Mouse (Mus musculus): ENCODE measurements at regions not wholly inside any gene's neighbourhood (a gene's known extent, or its start where the extent isn't known, plus 50 kb on each side); places are given as distances from the start of the nearest gene placed in this dataset.
A peak's percentile ranks its signal among the peaks of the same experiment; 100 is the strongest.

- no peak for DNase-seq
These were observed 54.0 kb upstream of the Vmn2r7 start for GRCm38 (mm10) chr3:64898610-64899009.

- DNase-seq = no peak
These were observed 56.8 kb upstream of the Vmn2r7 start for GRCm38 (mm10) chr3:64901317-64901892.

GRCm38 (mm10) chr3:64949307-64949706 lies 104.7 kb upstream of the Vmn2r7 start:
- DNase-seq = no peak

- DNase-seq = no peak
These were observed 120.3 kb upstream of the Vmn2r7 start for GRCm38 (mm10) chr3:64964667-64965415.

GRCm38 (mm10) chr3:64965416-64965980 lies 120.9 kb upstream of the Vmn2r7 start:
- no peak for DNase-seq

- no peak for DNase-seq
These were observed 123.7 kb upstream of the Vmn2r7 start for GRCm38 (mm10) chr3:64968275-64968674.

- no peak for DNase-seq
These were observed 124.8 kb upstream of the Kcnab1 start for GRCm38 (mm10) chr3:64984369-64984768.

GRCm38 (mm10) chr3:64987665-64988064 lies 121.5 kb upstream of the Kcnab1 start:
- peak; percentile 1 for DNase-seq

GRCm38 (mm10) chr3:64996451-64996850 lies 112.7 kb upstream of the Kcnab1 start:
- DNase-seq = no peak

- no peak for DNase-seq
These were observed 111.6 kb upstream of the Kcnab1 start for GRCm38 (mm10) chr3:64997552-64997951.

GRCm38 (mm10) chr3:65001131-65001530 lies 108.1 kb upstream of the Kcnab1 start:
- DNase-seq = no peak

GRCm38 (mm10) chr3:65002578-65002977 lies 106.6 kb upstream of the Kcnab1 start:
- DNase-seq = no peak

GRCm38 (mm10) chr3:65006127-65006526 lies 103.1 kb upstream of the Kcnab1 start:
- DNase-seq = no peak

- no peak for DNase-seq
These were observed 102.6 kb upstream of the Kcnab1 start for GRCm38 (mm10) chr3:65006565-65006964.

GRCm38 (mm10) chr3:65023876-65024275 lies 85.3 kb upstream of the Kcnab1 start:
- DNase-seq = no peak

GRCm38 (mm10) chr3:65037626-65038025 lies 71.6 kb upstream of the Kcnab1 start:
- DNase-seq = no peak

- DNase-seq = no peak
These were observed 61.3 kb upstream of the Kcnab1 start for GRCm38 (mm10) chr3:65047879-65048278.

- DNase-seq = peak; percentile 3
These were observed 53.8 kb upstream of the Kcnab1 start for GRCm38 (mm10) chr3:65055401-65055800.
